Mouse (Mus musculus): ENCODE measurements at regions not wholly inside any gene's neighbourhood (a gene's known extent, or its start where the extent isn't known, plus 50 kb on each side); places are given as distances from the start of the nearest gene placed in this dataset.
A peak's percentile ranks its signal among the peaks of the same experiment; 100 is the strongest.

DNA sequence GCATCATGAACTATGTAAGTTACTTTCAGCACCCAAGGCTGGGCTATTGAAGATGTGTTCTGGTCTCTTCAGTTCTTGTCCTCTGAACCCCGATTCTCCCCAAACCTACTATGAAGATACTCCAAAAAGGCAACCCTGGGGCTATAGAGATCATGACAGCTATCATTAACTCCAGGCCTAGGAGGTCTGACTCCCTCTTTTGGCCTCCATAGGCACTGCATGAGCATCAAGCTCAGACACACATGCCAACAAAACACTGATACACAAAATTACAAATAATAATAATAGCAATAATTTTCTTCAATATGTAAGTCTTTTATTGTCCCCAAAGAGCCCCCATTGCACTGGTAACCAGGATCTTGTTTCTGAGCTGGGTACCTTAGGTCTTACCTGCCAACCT, 57.3 kb upstream of the Ak4 start (continued):
- TF ChIP-seq GABPA (IDR thresholded peaks at IDR 0.05; ENCODE audit: low read depth, low read length) (no peak), EP300 (IDR thresholded peaks at IDR 0.05; ENCODE audit: low read depth in 1 of 2, low read length in 2 of 2) (no peak), CHD2 (IDR thresholded peaks at IDR 0.05; ENCODE audit: low read length) (no peak), MYB (IDR thresholded peaks at IDR 0.05; ENCODE audit: low read depth, low read length) (no peak), JUND (IDR thresholded peaks at IDR 0.05; ENCODE audit: low read depth, low read length) (no peak), SMC3 (IDR thresholded peaks at IDR 0.05; ENCODE audit: low read depth, low read length) (peak; percentile 18; the same call in 1 of the 2 replicates), ZC3H11A (IDR thresholded peaks at IDR 0.05; ENCODE audit: low read depth, low read length) (no peak), POLR2AphosphoS5 (IDR thresholded peaks at IDR 0.05; ENCODE audit: borderline replicate concordance, low read depth, low read length) (no peak), MXI1 (IDR thresholded peaks at IDR 0.05; ENCODE audit: low read depth, low read length) (no peak), BHLHE40 (IDR thresholded peaks at IDR 0.05; ENCODE audit: borderline replicate concordance, low read depth, low read length) (no peak)

DNA sequence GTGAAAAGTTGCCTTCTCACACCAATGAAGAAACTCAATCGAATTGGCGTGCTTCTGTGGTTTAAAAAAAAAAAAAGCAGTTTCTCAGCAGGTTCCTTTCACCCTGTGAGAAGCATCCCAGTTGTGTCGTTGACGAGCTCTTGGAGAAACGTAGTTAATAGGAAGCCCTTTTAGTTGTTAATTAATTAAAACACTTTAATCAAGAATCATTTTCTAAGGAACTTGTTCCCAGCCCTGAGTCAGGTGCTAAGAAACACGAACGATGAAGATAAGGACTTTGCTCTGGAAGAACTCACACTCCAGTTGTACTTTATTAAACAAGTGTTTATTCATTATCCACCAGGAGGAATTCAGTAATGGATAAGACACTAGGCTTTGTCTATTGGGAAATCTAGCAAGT, 58.8 kb upstream of the Ak4 start:
- no peak for DNase-seq (ENCODE audit: low read depth, low spot score)
- H3K27ac ChIP-seq (ENCODE audit: control insufficient read depth, low read depth, low read length), result no peak overlapping the region
- peaks cover 9% of the 10 kb centered on the region; the same call in 1 of the 2 replicates for H3K79me2 ChIP-seq (ENCODE audit: control insufficient read depth, insufficient read depth, low read length, poor library complexity)
- H3K4me1 ChIP-seq (ENCODE audit: control insufficient read depth in 1 of 2, insufficient read depth in 2 of 2, low read length in 2 of 2), result peaks cover 2 to 4% of the 10 kb centered on the region in 2 experiments; a peak in 3 of 4 replicates
- no peaks in the 10 kb centered on the region for H3K9me3 ChIP-seq (replicated peaks; ENCODE audit: insufficient read depth, low read length)
- no peak overlapping the region for H3K9ac ChIP-seq (ENCODE audit: control insufficient read depth, low read depth, low read length, poor library complexity, severe bottlenecking)
- H3K36me3 ChIP-seq (ENCODE audit: control insufficient read depth in 1 of 2, insufficient read depth in 2 of 2, low read length in 2 of 2), result peaks cover 0 to 11% of the 10 kb centered on the region in 2 experiments; a peak in 2 of 4 replicates
- no peaks in the 10 kb centered on the region for H3K27me3 ChIP-seq (ENCODE audit: control insufficient read depth in 1 of 2, insufficient read depth in 2 of 2, low read length in 2 of 2)
- TF ChIP-seq SMC3 (IDR thresholded peaks at IDR 0.05; ENCODE audit: low read depth, low read length) (no peak), NRF1 (IDR thresholded peaks at IDR 0.05; ENCODE audit: insufficient read depth, low read depth, low read length, poor library complexity, severe bottlenecking) (no peak), MYC (IDR thresholded peaks at IDR 0.05; ENCODE audit: low read depth, low read length) (no peak), BHLHE40 (IDR thresholded peaks at IDR 0.05; ENCODE audit: borderline replicate concordance, low read depth, low read length) (no peak), RCOR1 (IDR thresholded peaks at IDR 0.05; ENCODE audit: low read depth, low read length) (no peak)
- H3K4me3 ChIP-seq (ENCODE audit: control insufficient read depth in 1 of 2, insufficient read depth in 1 of 2, low read depth in 2 of 2, low read length in 2 of 2), result no peak overlapping the region

- H3K4me1 ChIP-seq (ENCODE audit: control insufficient read depth in 1 of 2, insufficient read depth in 2 of 2, low read length in 2 of 2), result peaks cover 2 to 11% of the 10 kb centered on the region in 2 experiments; a peak in 3 of 4 replicates
- peak overlapping the region; percentile 97 for H3K27ac ChIP-seq (ENCODE audit: control insufficient read depth, low read depth, low read length)
- no peak overlapping the region for H3K9ac ChIP-seq (ENCODE audit: control insufficient read depth, low read depth, low read length, poor library complexity, severe bottlenecking)
- no peaks in the 10 kb centered on the region for H3K9me3 ChIP-seq (replicated peaks; ENCODE audit: insufficient read depth, low read length)
- peak overlapping the region in 1 of 2 experiments; percentile 12; a peak in 1 of 4 replicates for H3K4me3 ChIP-seq (ENCODE audit: control insufficient read depth in 1 of 2, insufficient read depth in 1 of 2, low read depth in 2 of 2, low read length in 2 of 2)
- H3K27me3 ChIP-seq (ENCODE audit: control insufficient read depth in 1 of 2, insufficient read depth in 2 of 2, low read length in 2 of 2), result no peaks in the 10 kb centered on the region
- DNase-seq (ENCODE audit: low read depth, low spot score), result peak; percentile 89
- H3K79me2 ChIP-seq (ENCODE audit: control insufficient read depth, insufficient read depth, low read length, poor library complexity), result peaks cover 9% of the 10 kb centered on the region; the same call in 1 of the 2 replicates
- peaks cover 0 to 15% of the 10 kb centered on the region in 2 experiments; a peak in 2 of 4 replicates for H3K36me3 ChIP-seq (ENCODE audit: control insufficient read depth in 1 of 2, insufficient read depth in 2 of 2, low read length in 2 of 2)
- TF ChIP-seq CTCF (IDR thresholded peaks at IDR 0.05 in 2 of 3, conservative IDR thresholded peaks at IDR 0.05 in 1 of 3; ENCODE audit: control insufficient read depth in 1 of 3, insufficient read depth in 1 of 3, low read depth in 2 of 3, low read length in 3 of 3, poor library complexity in 1 of 3, severe bottlenecking in 1 of 3) (peak in 2 of 3 experiments; percentile 18 to 32; a peak in 3 of 6 replicates), MYC (IDR thresholded peaks at IDR 0.05; ENCODE audit: low read depth, low read length) (no peak), JUND (IDR thresholded peaks at IDR 0.05; ENCODE audit: low read depth, low read length) (no peak), CHD2 (IDR thresholded peaks at IDR 0.05; ENCODE audit: low read length) (no peak), CHD1 (IDR thresholded peaks at IDR 0.05; ENCODE audit: low read depth, low read length) (no peak), TAL1 (IDR thresholded peaks at IDR 0.05; ENCODE audit: low read length) (peak; percentile 79), TCF12 (IDR thresholded peaks at IDR 0.05; ENCODE audit: low read depth, low read length) (peak; percentile 85), TBP (IDR thresholded peaks at IDR 0.05; ENCODE audit: low read depth, low read length) (peak; percentile 84), POLR2AphosphoS5 (IDR thresholded peaks at IDR 0.05; ENCODE audit: borderline replicate concordance, low read depth, low read length) (no peak), SIN3A (IDR thresholded peaks at IDR 0.05; ENCODE audit: low read length) (no peak; the same call in none of the 2 replicates), ETS1 (IDR thresholded peaks at IDR 0.05; ENCODE audit: low read depth, low read length) (peak; percentile 90), MYB (IDR thresholded peaks at IDR 0.05; ENCODE audit: low read depth, low read length) (no peak), GABPA (IDR thresholded peaks at IDR 0.05; ENCODE audit: low read depth, low read length) (no peak), RAD21 (IDR thresholded peaks at IDR 0.05; ENCODE audit: low read depth, low read length) (no peak), NRF1 (IDR thresholded peaks at IDR 0.05; ENCODE audit: insufficient read depth, low read depth, low read length, poor library complexity, severe bottlenecking) (no peak), ZC3H11A (IDR thresholded peaks at IDR 0.05; ENCODE audit: low read depth, low read length) (no peak), RCOR1 (IDR thresholded peaks at IDR 0.05; ENCODE audit: low read depth, low read length) (peak; percentile 55; the same call in 1 of the 2 replicates), NELFE (IDR thresholded peaks at IDR 0.05; ENCODE audit: low read depth, low read length) (no peak), MAFK (IDR thresholded peaks at IDR 0.05; ENCODE audit: borderline replicate concordance, low read depth, low read length) (no peak), GATA1 (IDR thresholded peaks at IDR 0.05; ENCODE audit: low read depth, low read length) (peak; percentile 83), EP300 (IDR thresholded peaks at IDR 0.05; ENCODE audit: low read depth in 1 of 2, low read length in 2 of 2) (peak; percentile 62 to 80), USF1 (IDR thresholded peaks at IDR 0.05; ENCODE audit: low read depth, low read length) (no peak), HCFC1 (IDR thresholded peaks at IDR 0.05; ENCODE audit: low read depth, low read length) (peak; percentile 24; the same call in 1 of the 2 replicates), MAZ (IDR thresholded peaks at IDR 0.05; ENCODE audit: low read depth, low read length) (no peak)
Observed at GRCm38 (mm10) chr4:101359119-101359518, 60.0 kb upstream of the Ak4 start.

Measured in MEL (cell line).